Mouse (Mus musculus) stomach, postnatal 0 days (tissue): ENCODE data around the gene Uvssa. TPM values are rescaled to one million over a fixed set of nuclear protein-coding genes. Genes with fewer than 3 reads are reported as not detected.
"Not testable (repeated sequence)": the region's sequence is repeated elsewhere in the genome, so short reads cannot be mapped to it uniquely, and the experiment has no call there.

Experiments used
- ATAC-seq: fragments of 200-750 bp; cut with Nextera tagmentation; 2 replicates; pipeline ENCODE4 v1.8.0; 2017; ENCODE audit not compliant: low FRiP score, low TSS enrichment
- DNase-seq: peaks from one replicate; pipeline ENCODE4 v3.0.0-alpha.2; 2016; ENCODE audit warnings: low spot score
- H3K27ac ChIP-seq: fragments of 300-500 bp; sonication (generic); replicated peaks from 2 replicates; pipeline ENCODE4 v1.5.1; 2014; ENCODE audit warnings: mild to moderate bottlenecking, control low read depth
- H3K27me3 ChIP-seq: fragments of 300-500 bp; sonication (generic); 2 replicates; pipeline ENCODE4 v1.6.1; 2014; ENCODE audit warnings: low read length; ENCODE audit not compliant: control insufficient read depth, insufficient read depth
- H3K36me3 ChIP-seq: fragments of 300-500 bp; sonication (generic); 2 replicates; pipeline ENCODE4 v1.6.1; 2014; ENCODE audit warnings: low read length, mixed read lengths; ENCODE audit not compliant: control insufficient read depth, insufficient read depth
- H3K4me1 ChIP-seq: fragments of 300-500 bp; sonication (generic); replicated peaks from 2 replicates; pipeline ENCODE4 v1.6.1; 2014; ENCODE audit warnings: antibody characterized with exemption; ENCODE audit not compliant: control insufficient read depth, insufficient read depth
- H3K4me2 ChIP-seq: fragments of 300-500 bp; sonication (generic); replicated peaks from 2 replicates; pipeline ENCODE4 v1.6.1; 2014; ENCODE audit warnings: low read depth, mild to moderate bottlenecking, control low read depth, moderate library complexity
- H3K4me3 ChIP-seq: fragments of 300-500 bp; sonication (generic); 2 replicates; pipeline ENCODE4 v1.5.1; 2014; ENCODE audit warnings: low read depth, low read length, control low read depth
- H3K9ac ChIP-seq: fragments of 300-500 bp; sonication (generic); 2 replicates; pipeline ENCODE4 v1.6.1; 2014; ENCODE audit warnings: mild to moderate bottlenecking, low read length, control low read depth, mixed read lengths
- H3K9me3 ChIP-seq: fragments of 300-500 bp; sonication (generic); 2 replicates; pipeline ENCODE4 v1.6.1; 2016; ENCODE audit warnings: low read length; ENCODE audit not compliant: control insufficient read depth
- CTCF ChIP-seq: IDR thresholded peaks from 2 replicates; pipeline ENCODE4 v1.5.1; 2016; ENCODE audit warnings: antibody characterized with exemption, low read depth, mild to moderate bottlenecking, moderate library complexity
- EP300 ChIP-seq: optimal IDR thresholded peaks from 2 replicates; pipeline ENCODE3; 2016; ENCODE audit warnings: antibody characterized with exemption
- WGBS: fragments of 180-500 bp; shearing (Covaris S2); extraction: QIAGEN DNeasy Blood & Tissue Kit; methylation state at CpG from one replicate; pipeline ENCODE4 v1.1.7; 2014; 5-methylcytosine and 5-hydroxymethylcytosine counted together
- polyA plus RNA-seq: library from polyadenylated mRNA; unstranded; fragments of >200 nt; fragmentation: Nextera tagmentation; extraction: Ambion mirVana; gene quantifications from 2 replicates; pipeline ENCODE4 v1.2.1, GENCODE M21; 2015

The Uvssa gene
- polyA plus RNA-seq, 1 experiment from 2014 or later, result 4.5 TPM

DNA sequence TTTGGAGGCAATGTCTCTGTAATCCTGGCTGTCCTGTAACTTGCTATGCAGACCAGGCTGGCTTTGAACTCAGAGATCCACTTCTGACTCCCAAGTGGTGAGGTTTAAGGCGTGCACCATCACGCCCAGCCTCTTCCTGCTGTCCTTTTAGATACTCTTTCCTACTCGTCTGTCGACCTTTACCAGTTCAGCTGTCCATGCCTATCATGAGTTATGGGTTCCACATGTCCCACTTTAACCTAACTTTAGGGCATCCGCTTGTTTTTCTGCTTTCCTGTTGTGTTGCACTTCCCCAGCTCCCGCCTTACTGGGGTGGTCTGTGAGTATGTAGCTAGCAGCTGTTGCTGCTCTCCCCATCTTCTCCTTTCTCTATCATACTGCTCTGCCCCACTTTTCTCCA, 37.2 kb upstream of the Uvssa start:
- TF ChIP-seq CTCF, result no peak
- no peak for TF ChIP-seq EP300
- WGBS, result 80% methylated on average over 6 of the region's 6 CpGs
- no peaks in the 10 kb centered on the region for H3K36me3 ChIP-seq
- DNase-seq (no peak), ATAC-seq (no peak)
- no peaks in the 10 kb centered on the region for H3K27me3 ChIP-seq
- no peak overlapping the region for H3K4me3 ChIP-seq
- H3K9me3 ChIP-seq, result no peaks in the 10 kb centered on the region
- H3K27ac ChIP-seq, result no peak overlapping the region
- H3K9ac ChIP-seq, result no peak overlapping the region
- H3K4me2 ChIP-seq, result no peak overlapping the region
- H3K4me1 ChIP-seq, result 0 out of 2 replicates have a peak, but pooled peaks cover 4% of the 10 kb centered on the region

GRCm38 (mm10) chr5:33342248-33342647, 36.1 kb upstream of the Uvssa start:
- not testable (repeated sequence) for H3K36me3 ChIP-seq, H3K4me3 ChIP-seq, H3K9ac ChIP-seq, DNase-seq, H3K9me3 ChIP-seq, H3K27ac ChIP-seq, ATAC-seq, H3K4me1 ChIP-seq, H3K4me2 ChIP-seq, H3K27me3 ChIP-seq
- 66% methylated on average over 3 of the region's 3 CpGs for WGBS
- peak; percentile 21; the same call in 1 of the 2 replicates for TF ChIP-seq CTCF

- Histone ChIP-seq H3K9me3 (no peaks in the 10 kb centered on the region), H3K4me3 (no peak overlapping the region), H3K27me3 (no peaks in the 10 kb centered on the region), H3K9ac (no peak overlapping the region), H3K36me3 (no peaks in the 10 kb centered on the region), H3K4me1 (no peaks in the 10 kb centered on the region), H3K27ac (no peak overlapping the region), H3K4me2 (no peak overlapping the region)
- no peak; the same call in 1 of the 2 replicates for ATAC-seq
- DNase-seq, result no peak
- TF ChIP-seq EP300 (no peak), CTCF (no peak)
These were observed 35.5 kb upstream of the Uvssa start for GRCm38 (mm10) chr5:33342821-33343220.

- Histone ChIP-seq H3K9ac (no peak overlapping the region), H3K27ac (no peak overlapping the region), H3K27me3 (no peaks in the 10 kb centered on the region), H3K4me1 (no peaks in the 10 kb centered on the region), H3K36me3 (no peaks in the 10 kb centered on the region), H3K4me2 (no peak overlapping the region), H3K4me3 (no peak overlapping the region), H3K9me3 (no peaks in the 10 kb centered on the region)
- TF ChIP-seq EP300 (no peak), CTCF (no peak)
- no peak for DNase-seq
- no peak for ATAC-seq
These were observed 34.8 kb upstream of the Uvssa start for GRCm38 (mm10) chr5:33343571-33343970.

DNA sequence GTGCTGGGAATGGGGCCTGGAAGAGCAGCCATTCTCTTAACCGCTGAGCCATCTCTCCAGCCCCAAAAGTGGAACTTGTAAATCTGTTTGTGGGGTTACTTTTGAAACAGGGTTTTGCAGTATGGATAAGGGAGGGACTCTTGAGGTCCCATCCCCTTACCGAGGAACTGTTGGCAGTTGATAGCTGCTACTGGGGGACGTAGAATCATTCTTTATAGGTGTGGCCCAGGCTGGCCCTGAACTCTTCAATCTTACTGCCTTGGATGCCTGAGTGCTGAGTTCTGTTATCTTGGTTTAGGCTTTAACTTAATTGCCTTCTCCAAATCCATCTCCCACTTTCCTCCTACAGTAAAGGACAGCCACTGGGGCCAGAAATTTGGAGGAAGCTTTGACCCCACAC, 34.3 kb upstream of the Uvssa start:
- DNase-seq, result no peak
- H3K27ac ChIP-seq, result no peak overlapping the region
- no peak for TF ChIP-seq EP300
- TF ChIP-seq CTCF, result no peak
- no peaks in the 10 kb centered on the region for H3K36me3 ChIP-seq
- H3K9me3 ChIP-seq, result no peaks in the 10 kb centered on the region
- H3K4me3 ChIP-seq, result no peak overlapping the region
- no peaks in the 10 kb centered on the region for H3K4me1 ChIP-seq
- no peak overlapping the region for H3K4me2 ChIP-seq
- WGBS, result 73% methylated on average over 3 of the region's 3 CpGs
- H3K9ac ChIP-seq, result no peak overlapping the region
- no peak for ATAC-seq
- no peaks in the 10 kb centered on the region for H3K27me3 ChIP-seq

- Histone ChIP-seq H3K4me1 (no peaks in the 10 kb centered on the region; the same call in 1 of the 2 replicates), H3K9ac (no peak overlapping the region), H3K4me3 (no peak overlapping the region), H3K27me3 (no peaks in the 10 kb centered on the region), H3K4me2 (no peak overlapping the region), H3K9me3 (no peaks in the 10 kb centered on the region), H3K36me3 (no peaks in the 10 kb centered on the region), H3K27ac (no peak overlapping the region)
- TF ChIP-seq CTCF, result no peak
- TF ChIP-seq EP300, result no peak
- ATAC-seq (no peak), DNase-seq (no peak)
- 74% methylated on average over 3 of the region's 3 CpGs for WGBS
These were observed 30.7 kb upstream of the Uvssa start for GRCm38 (mm10) chr5:33347620-33348019.

DNA sequence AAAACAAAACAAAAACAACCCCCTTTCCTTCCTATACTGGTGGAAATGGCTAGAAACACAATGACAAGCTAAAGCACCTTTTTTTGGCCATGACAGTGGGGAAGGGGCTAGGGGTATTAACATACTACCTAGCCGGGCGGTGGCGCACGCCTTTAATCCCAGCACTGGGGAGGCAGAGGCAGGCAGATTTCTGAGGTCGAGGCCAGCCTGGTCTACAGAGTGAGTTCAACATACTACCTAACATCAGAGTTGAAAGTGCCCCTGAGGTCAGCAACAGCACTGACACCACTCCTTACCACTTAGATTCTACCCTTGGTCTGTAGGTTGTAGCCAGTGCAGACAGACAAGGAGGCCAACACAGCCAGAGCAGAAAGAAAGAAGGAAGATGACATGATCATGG, 29.1 kb upstream of the Uvssa start:
- no peak overlapping the region for H3K9ac ChIP-seq
- no peaks in the 10 kb centered on the region for H3K36me3 ChIP-seq
- TF ChIP-seq EP300, result no peak
- TF ChIP-seq CTCF, result no peak
- ATAC-seq (no peak), DNase-seq (no peak)
- H3K9me3 ChIP-seq, result no peaks in the 10 kb centered on the region
- H3K27me3 ChIP-seq, result no peaks in the 10 kb centered on the region
- no peak overlapping the region for H3K27ac ChIP-seq
- 98% methylated on average over 5 of the region's 5 CpGs for WGBS
- H3K4me1 ChIP-seq, result no peaks in the 10 kb centered on the region; the same call in 1 of the 2 replicates
- H3K4me3 ChIP-seq, result no peak overlapping the region
- H3K4me2 ChIP-seq, result no peak overlapping the region
